Mouse (Mus musculus): Measurements from ENCODE around the gene Gm10277. TPM values are rescaled to one million over a fixed set of nuclear protein-coding genes. Genes with fewer than 3 reads are reported as not detected.
"Not testable (repeated sequence)": the region's sequence is repeated elsewhere in the genome, so short reads cannot be mapped to it uniquely, and the experiment has no call there.

The Gm10277 gene
- total RNA-seq, 1 experiment from 2014 or later: 0.05 TPM

DNA sequence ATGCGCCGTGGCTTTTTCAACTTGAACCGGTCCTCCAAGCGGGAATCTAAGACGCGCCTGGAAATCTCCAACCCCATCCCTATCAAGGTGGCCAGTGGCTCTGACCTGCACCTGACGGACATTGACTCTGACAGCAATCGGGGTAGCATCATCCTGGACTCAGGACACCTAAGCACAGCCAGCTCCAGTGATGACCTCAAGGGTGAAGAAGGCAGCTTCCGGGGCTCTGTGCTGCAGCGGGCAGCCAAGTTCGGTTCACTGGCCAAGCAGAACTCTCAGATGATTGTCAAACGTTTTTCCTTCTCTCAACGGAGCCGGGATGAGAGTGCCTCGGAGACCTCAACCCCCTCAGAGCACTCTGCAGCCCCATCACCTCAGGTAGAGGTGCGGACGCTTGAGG, 10.1 kb downstream of the Gm10277 start:
- ATAC-seq (replicated peaks; ENCODE audit: low read depth, poor library complexity, severe bottlenecking): no peak

DNA sequence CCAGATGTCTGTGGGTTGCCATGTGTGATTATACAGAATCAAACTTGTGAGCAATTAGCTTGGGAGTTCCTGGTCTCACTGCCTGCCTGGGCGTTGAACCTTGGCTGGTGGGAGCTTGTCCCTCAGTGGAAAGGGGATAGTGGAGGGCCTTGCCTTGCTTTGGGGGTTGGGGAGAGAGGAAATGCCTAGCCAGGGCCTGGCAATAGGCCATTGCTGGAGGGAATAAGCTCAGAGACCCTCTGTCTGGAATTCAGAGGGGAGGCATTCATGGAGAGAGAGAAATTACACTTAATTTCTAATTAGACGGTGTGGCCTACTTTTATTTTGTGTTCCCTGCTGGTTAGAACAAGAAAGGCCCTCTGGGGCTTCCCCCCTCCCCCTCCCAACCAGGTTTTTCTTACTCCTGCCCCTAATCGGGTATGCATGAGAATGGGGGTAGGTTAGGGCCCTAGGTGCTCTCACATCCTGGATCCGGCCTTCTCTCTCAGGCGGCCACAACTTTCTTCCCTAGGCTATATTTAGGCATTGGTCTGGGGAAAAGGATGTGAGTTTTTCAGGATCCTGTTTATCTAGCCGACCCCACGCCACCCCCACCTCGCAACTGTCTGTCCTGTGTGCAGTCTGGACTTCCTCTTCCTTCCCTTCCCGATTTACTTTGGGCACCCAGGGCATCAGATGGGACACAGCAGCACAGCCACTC, 11.7 kb downstream of the Gm10277 start:
- peak; percentile 23 for ATAC-seq (replicated peaks; ENCODE audit: low read depth, poor library complexity, severe bottlenecking)

GRCm38 (mm10) chr11:77771879-77772713, 15.5 kb downstream of the Gm10277 start:
- peak; percentile 84 for ATAC-seq (replicated peaks; ENCODE audit: low read depth, poor library complexity, severe bottlenecking)

DNA sequence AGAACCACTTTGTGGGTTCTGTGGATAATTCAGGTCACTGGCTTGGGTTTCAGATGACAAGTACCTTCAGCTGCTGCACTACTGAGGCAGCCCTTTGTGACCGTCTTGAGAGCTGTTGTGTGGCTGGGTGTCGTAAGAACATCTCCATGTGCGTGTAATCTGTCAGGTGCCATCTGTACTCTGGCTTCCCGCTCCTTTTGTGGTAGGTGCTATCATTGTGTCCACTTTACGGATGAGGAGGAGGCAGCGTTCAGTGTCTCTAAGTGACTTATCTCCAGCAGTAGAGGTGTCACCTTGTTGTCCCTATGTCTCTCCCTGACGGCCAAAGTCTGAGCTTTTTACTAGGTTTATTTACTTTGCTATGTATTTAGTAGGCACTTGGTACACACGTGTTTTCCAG, 17.2 kb downstream of the Gm10277 start:
- ATAC-seq (replicated peaks; ENCODE audit: low read depth, poor library complexity, severe bottlenecking): no peak

DNA sequence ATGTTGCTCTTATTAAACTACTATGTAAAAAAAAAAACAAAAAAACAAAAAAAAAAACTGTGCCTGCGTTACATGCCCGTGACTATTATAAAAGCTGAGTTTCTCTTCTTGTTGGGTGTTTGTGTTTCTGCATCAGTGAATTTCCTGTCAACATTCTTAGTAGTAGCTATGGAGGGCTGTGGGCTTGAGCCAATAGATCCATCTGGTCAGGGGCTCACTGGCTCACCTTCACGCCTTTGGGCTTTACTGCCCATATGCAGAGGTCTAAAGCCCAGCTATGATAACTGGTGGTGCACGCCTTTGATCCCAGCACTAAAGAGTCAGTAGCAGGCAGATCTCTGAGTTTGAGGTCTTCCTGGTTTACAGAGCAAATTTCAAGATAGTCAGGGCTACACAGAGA, 18.1 kb downstream of the Gm10277 start:
- ATAC-seq (replicated peaks; ENCODE audit: low read depth, poor library complexity, severe bottlenecking): no peak

DNA sequence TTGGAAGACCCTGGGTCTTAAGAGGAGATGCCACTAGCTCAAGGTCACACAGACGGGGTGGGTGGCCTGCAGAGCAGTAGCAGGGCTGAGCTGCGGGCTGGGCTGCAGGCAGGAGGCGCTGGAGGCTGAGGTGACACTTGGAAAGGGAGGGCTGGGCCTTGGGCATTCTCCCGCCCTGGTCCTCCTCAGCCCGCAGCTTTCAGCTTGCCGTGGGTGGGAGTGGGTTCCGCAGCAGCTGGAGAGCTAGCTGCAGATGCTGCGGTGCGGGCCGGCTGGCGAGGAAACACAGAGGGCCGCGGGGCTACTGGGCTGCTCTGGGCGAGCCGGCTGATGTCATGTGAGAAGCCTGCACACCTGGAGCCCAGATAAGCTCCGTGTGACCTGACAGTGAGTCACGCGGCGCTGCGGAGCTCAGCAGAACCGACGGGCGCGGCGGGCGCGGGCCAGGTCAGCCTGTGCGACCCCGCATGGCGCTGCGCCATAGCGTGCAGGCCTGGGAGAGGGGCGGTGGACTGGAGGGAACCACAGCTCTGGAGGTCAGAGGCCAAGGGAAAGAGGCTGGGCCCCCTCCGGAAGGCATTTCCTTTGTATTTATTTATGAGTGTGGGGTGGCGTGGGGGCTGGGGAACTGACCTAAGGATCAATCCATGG, 21.1 kb downstream of the Gm10277 start:
- peak; percentile 65 for ATAC-seq (replicated peaks; ENCODE audit: low read depth, poor library complexity, severe bottlenecking)

DNA sequence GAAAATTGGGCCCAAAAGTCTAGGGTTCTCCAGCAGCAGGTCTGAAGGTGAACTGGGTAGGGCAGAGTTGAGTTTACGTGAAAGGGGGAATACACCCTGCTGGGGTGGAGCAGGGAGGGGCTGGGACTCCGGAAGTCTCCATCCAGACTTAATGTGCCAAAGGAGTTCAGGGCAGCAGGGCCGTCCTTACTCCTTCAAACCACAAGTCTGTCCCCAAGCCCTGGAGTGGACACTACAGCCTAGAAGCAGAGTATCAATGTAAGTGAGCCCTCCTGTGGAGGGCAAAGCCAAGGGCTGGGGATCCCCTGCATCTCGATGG, 22.1 kb downstream of the Gm10277 start:
- no peak for ATAC-seq (replicated peaks; ENCODE audit: low read depth, poor library complexity, severe bottlenecking)

DNA sequence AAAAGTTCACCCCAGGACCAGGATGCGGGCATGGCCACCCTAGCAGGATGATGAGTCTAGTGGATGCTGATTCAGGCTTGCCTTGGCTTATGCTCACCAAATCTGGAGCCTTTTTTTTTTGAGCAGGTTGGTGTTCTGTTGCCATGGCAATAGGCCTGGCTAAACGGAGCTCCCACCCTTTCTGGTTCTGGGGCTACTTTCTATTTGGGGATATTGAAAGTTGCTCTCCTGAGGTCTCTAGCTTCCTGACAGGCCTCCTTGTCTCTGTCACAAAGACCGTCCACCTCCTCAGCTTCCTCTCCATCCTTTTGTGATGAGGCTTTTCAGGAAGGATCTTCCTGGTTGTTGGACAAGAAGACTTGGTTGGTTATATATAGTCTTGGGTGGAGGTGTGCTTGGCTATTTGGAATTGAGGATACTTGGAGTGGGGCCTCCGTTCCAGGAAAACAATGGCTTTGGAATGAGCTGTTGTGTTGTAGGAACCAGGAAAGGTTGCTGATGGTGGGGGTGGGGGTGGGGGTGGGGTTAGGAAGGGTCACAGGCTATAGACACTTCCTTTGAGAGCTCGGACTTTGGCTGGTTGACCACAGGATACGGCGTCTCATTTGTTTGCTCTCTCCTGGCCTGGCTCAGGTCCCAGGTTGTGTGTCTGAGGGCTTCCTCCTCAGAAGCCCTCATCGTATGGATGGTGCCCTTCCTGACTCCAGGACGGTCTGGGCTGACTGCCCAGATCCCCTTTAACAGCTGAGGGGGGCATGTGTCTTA, 22.7 kb downstream of the Gm10277 start:
- no peak for ATAC-seq (replicated peaks; ENCODE audit: low read depth, poor library complexity, severe bottlenecking)

- peak; percentile 37 for ATAC-seq (replicated peaks; ENCODE audit: low read depth, poor library complexity, severe bottlenecking)
Observed at GRCm38 (mm10) chr11:77763673-77764340, 23.7 kb downstream of the Gm10277 start.

DNA sequence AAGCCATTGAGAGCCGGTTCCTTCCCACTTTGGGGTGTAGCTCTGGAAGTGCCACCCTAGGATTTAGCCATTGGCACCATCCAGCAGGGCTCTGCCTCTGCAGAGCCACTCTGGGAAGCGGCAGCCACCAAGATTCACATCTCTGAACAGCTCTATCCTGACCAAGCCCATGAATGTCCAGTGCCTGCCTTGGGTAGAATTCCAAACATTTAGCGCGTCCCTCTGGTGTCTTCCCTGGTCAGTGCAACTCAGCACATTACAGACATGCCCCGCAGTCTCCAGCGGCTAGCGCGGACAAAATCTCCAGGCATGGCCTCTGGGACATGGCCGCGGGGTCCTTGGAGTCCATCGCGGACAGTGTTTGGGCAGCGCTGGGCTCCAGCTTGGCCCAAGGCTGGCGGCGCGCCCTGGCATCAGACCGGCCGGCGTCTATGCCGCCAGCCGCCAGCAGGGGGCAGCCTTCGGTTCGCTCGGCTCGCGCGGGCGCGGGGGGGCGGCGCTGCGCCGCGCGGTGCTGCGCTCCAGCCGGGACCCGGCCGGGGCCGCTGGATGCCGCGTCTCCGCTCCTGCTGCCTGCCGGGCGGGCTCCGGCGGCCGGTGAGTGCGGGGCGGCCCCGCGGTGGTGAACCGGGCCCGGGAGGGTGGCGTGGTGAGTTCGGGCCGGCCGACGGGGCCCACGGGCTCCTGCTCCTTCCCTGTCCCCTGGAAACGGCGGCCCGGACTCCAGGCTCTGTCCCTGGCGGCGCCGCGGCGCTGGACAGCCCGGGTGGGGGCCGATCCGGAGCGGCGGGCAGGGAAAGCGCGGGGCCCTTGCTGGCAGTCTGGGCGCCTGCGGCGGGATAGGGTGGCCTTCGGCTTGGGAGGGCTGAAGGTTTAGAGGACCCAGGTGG, 24.5 kb downstream of the Gm10277 start, which contains the start of gene Myo18a:
Gene Myo18a (plus strand): TSS at position 464 of the 890 bp plus-strand sequence.
- peak; percentile 50 for ATAC-seq (replicated peaks; ENCODE audit: low read depth, poor library complexity, severe bottlenecking)

DNA sequence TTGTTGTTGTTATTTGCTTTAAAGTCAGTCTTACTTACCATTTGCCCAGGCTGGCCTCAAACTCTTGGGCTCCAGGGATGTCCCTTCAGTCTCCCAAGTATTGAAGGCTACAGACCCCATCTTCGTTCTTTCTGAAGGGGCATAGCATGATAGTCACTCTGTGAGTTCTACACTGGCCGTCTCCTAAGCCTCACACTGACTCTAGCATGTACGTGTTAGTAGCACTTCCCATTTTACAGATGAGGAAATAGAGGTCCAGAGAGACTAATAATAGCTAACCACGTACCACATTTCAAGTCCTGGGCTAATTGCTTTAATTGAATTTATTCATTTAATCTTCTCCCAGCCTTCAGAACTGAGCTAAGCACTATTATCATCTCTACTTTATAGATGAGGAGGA, 27.5 kb downstream of the Gm10277 start:
- ATAC-seq (replicated peaks; ENCODE audit: low read depth, poor library complexity, severe bottlenecking): no peak

- no peak for ATAC-seq (replicated peaks; ENCODE audit: low read depth, poor library complexity, severe bottlenecking)
Observed at GRCm38 (mm10) chr11:77753469-77753868, 34.1 kb downstream of the Gm10277 start.

DNA sequence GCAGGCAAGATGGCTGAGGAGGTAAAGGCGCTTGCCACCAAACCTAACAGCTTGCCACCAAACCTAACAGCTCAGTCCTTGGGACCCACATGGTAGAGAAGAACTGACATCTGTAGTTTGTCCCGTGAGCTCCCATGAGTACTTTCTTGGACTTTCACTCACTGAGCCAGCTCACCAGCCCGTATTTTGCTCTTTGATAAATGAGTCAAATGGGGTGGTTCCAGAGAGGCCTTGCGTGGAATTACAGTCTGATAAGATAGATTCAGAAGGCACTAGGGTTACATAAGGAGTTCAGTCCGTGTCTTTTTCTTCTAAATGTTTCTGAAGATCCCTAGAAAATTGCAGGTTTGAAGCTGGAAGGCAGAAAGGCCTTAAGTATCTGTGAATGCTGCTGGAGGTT, 35.0 kb downstream of the Gm10277 start:
- no peak for ATAC-seq (replicated peaks; ENCODE audit: low read depth, poor library complexity, severe bottlenecking)

DNA sequence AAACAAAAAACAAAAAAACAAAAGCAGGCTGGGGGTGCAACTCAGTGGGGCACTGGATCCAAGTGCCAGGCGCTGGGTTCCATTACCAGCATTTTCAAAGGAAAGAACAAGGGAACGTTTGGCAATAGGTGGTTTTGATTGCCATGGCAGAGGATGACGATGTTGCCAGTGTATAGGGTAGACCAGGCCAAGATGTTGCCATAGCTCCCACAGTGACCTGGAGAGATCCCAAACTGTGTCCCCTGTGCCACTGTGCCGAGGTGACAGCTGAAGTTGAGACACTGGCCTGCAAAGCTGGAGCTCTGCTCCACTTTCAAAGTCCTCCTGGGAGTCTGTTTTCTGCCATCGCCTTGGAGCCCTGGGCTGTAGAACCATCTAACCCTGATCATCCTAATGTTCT, 38.6 kb downstream of the Gm10277 start:
- no peak for ATAC-seq (replicated peaks; ENCODE audit: low read depth, poor library complexity, severe bottlenecking)

DNA sequence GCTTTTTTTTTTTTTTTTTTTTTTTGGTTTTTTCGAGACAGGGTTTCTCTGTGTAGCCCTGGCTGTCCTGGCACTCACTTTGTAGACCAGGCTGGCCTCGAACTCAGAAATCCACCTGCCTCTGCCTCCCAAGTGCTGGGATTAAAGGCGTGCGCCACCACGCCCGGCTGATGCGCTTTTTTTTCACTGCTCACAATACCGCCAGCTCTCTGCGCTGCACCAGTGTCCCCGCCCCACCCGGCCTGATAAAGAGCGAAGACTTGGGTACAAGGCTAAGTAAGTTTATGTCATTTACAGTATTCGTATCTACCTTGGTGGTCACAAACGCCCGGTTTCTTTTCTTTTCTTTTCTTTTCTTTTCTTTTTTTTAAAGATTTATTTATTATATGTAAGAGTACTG, 40.4 kb downstream of the Gm10277 start:
- ATAC-seq (replicated peaks; ENCODE audit: low read depth, poor library complexity, severe bottlenecking): not testable (repeated sequence)

DNA sequence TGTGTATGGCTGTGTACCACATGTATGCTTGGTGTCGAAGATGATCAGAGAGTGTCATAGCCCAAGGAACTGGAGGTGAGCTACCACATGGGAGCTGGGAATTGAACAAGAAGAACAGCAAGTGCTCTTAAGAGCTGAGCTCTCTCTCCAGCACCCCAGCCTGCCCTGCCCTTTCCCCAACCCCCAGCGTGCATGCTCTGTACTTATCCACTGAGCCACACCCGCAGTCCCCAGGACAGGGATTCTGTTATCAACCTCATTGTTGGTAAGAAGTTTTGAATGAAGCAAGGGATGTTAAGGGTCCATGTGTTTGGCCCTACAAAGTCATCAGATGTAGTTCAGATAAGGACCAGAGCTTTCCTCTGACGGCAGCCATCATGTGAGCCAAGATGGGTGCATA, 40.9 kb downstream of the Gm10277 start:
- ATAC-seq (replicated peaks; ENCODE audit: low read depth, poor library complexity, severe bottlenecking): no peak

- 0 out of 2 replicates have a peak, but pooled peaks have one; percentile 42 for ATAC-seq (replicated peaks; ENCODE audit: low read depth, poor library complexity, severe bottlenecking)
Observed at GRCm38 (mm10) chr11:77743966-77744365, 43.6 kb downstream of the Gm10277 start.

- ATAC-seq (replicated peaks; ENCODE audit: low read depth, poor library complexity, severe bottlenecking): no peak
Observed at GRCm38 (mm10) chr11:77738555-77738954, 49.0 kb downstream of the Gm10277 start.

- ATAC-seq (replicated peaks; ENCODE audit: low read depth, poor library complexity, severe bottlenecking): peak; percentile 69
Observed at GRCm38 (mm10) chr11:77737289-77737688, 50.3 kb downstream of the Gm10277 start.
